Mouse (Mus musculus): ENCODE measurements around the gene Pxt1.

DNA sequence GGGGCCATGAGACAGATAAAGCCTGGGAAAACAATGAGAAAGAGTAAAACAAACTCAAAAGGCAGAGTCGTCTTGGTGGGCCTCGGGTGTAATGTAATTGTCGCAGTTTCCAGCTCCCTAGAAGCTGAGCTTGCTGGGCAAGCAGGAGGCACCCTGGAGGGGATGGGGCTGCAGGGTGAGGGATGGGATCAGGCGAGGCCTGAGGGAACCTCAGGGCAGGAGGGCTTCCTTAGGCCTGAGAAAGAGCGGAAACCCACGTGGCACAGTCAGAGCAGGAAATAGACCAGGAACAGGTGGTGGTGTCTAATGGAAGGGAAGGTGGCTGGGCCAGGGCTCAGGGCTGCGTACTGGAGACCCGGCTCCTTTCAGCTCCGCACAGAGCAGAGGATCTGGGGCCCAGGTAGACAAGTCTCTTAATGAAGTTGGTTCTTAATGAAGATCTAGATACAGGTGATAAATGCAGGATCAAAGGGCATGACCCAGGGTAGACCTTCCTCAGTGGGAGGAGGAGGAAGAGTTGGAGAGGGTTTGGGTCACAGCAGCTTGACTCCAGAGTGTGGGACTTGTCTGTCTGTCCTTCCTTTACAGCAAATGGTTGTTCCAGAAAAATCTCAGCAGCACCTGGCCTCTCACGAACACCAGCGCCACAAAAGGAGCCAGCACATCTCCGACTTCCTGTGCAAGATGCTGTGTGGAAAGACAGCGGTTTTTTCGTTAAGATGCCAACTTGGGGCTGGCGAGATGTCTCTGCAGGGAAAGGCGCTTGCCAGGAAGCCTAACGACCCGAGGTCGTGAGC lies 9.3 kb downstream of the Pxt1 start:
- TF ChIP-seq CTCF (IDR thresholded peaks at IDR 0.05; ENCODE audit: low read depth), result no peak
- no peak for TF ChIP-seq EP300 (IDR thresholded peaks at IDR 0.05; ENCODE audit: low read depth)

Measured in liver, postnatal 0 days (tissue).